Mouse (Mus musculus): ENCODE results near the gene Dst.

GRCm38 (mm10) chr1:33964643-33965042 is 56.6 kb downstream of the Dst start:
- TF ChIP-seq CTCF (conservative IDR thresholded peaks at IDR 0.05; ENCODE audit: low read length), result peak; percentile 42
- TF ChIP-seq POU5F1 (IDR thresholded peaks at IDR 0.05; ENCODE audit: borderline replicate concordance, low read length), result no peak
- no peak for TF ChIP-seq NANOG (IDR thresholded peaks at IDR 0.05; ENCODE audit: borderline replicate concordance, low read length)

Measured in E14TG2a.4 (cell line).